Mouse (Mus musculus) cerebellum, adult 9-10 months (tissue): ENCODE results near the gene Ctdnep1.
A peak's percentile ranks its signal among the peaks of the same experiment; 100 is the strongest.

ENCODE experiments used
- DNase-seq: peaks from one replicate; pipeline ENCODE4 v3.0.0; 2022

The Ctdnep1 gene

GRCm38 (mm10) chr11:70014880-70015558 lies 34.1 kb downstream of the Ctdnep1 start, which contains the start of gene Acadvl:
TSS of gene Acadvl (minus strand) at chr11:70015411.
- peak; percentile 93 for DNase-seq

GRCm38 (mm10) chr11:70015677-70016076 lies 34.7 kb downstream of the Ctdnep1 start:
- no peak for DNase-seq

GRCm38 (mm10) chr11:70016177-70016576 lies 35.2 kb downstream of the Ctdnep1 start:
- peak; percentile 53 for DNase-seq

GRCm38 (mm10) chr11:70016669-70017068 lies 35.7 kb downstream of the Ctdnep1 start, which contains the start of gene Dlg4:
TSS of gene Dlg4 (plus strand) at chr11:70016942.
- peak; percentile 55 for DNase-seq

GRCm38 (mm10) chr11:70017199-70017767 lies 36.3 kb downstream of the Ctdnep1 start:
- peak; percentile 69 for DNase-seq

- peak; percentile 81 for DNase-seq
These were observed 37.4 kb downstream of the Ctdnep1 start for GRCm38 (mm10) chr11:70018131-70018990.

GRCm38 (mm10) chr11:70019495-70020021 lies 38.6 kb downstream of the Ctdnep1 start:
- peak; percentile 70 for DNase-seq

- DNase-seq: peak; percentile 75
These were observed 39.2 kb downstream of the Ctdnep1 start for GRCm38 (mm10) chr11:70020022-70020631.

- DNase-seq: peak; percentile 90
These were observed 39.8 kb downstream of the Ctdnep1 start for GRCm38 (mm10) chr11:70020731-70021263.

GRCm38 (mm10) chr11:70021264-70022132 lies 40.5 kb downstream of the Ctdnep1 start:
- DNase-seq: peak; percentile 98

GRCm38 (mm10) chr11:70023481-70024150 lies 42.7 kb downstream of the Ctdnep1 start:
- DNase-seq: peak; percentile 54

- DNase-seq: peak; percentile 48
These were observed 43.2 kb downstream of the Ctdnep1 start for GRCm38 (mm10) chr11:70024151-70024514.

GRCm38 (mm10) chr11:70026689-70027088 lies 45.7 kb downstream of the Ctdnep1 start:
- DNase-seq: peak; percentile 75

GRCm38 (mm10) chr11:70027397-70027796 lies 46.4 kb downstream of the Ctdnep1 start:
- DNase-seq: peak; percentile 77

- DNase-seq: peak; percentile 61
These were observed 47.6 kb downstream of the Ctdnep1 start for GRCm38 (mm10) chr11:70028401-70029129.

GRCm38 (mm10) chr11:70029130-70029801 lies 48.3 kb downstream of the Ctdnep1 start:
- peak; percentile 76 for DNase-seq

GRCm38 (mm10) chr11:70029829-70030550 lies 49.0 kb downstream of the Ctdnep1 start:
- no peak for DNase-seq

GRCm38 (mm10) chr11:70030651-70031320 lies 49.8 kb downstream of the Ctdnep1 start:
- DNase-seq: no peak
